Mouse (Mus musculus): ENCODE measurements around the gene Pgls.

Gene Pgls

DNA sequence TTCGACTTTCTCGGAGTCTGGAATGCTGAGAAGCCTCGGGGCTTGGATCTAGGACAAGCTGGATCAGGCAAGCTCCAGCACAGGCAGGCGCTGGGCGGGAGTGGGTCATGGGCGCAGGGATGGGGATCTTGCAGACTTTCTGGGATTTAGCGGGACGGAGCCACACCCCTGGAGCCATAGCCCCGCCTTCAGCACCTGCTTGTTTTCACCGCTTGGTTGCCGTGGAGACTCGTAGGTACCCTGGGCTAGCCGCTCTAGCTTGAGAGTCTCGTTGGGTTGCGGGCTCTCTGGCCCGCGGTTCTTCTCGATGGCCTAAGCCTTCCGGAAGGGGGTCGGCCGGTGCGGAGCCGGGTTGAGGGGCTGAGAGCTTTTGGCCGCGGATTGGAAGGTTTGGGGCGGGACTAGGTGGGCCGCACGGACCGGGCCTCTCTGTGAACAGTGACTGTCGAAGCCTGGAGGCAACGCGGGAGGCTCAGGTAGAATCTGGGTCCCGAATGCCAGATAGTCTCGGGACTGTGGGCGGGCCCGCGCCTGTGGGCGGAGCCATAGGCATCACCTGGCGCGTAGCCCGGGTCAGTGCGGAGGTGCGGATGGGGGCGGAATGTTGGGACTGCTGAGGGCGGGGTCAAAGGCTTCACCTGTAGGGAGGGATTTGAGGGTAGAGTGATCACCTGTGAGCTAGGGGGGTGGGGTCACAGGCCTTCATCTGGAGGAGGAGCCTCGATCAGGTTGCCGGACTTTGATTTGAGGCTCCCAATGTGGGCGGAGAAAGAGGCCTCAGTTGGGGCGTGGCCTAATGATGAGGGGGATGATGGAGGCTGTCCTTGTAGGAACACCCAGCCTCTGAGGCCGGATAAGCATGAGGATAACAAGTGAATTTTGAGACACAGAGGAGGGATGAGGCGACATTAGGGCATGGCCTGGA lies 22.3 kb upstream of the Pgls start:
- peak; percentile 95 to 97 for DNase-seq

DNA sequence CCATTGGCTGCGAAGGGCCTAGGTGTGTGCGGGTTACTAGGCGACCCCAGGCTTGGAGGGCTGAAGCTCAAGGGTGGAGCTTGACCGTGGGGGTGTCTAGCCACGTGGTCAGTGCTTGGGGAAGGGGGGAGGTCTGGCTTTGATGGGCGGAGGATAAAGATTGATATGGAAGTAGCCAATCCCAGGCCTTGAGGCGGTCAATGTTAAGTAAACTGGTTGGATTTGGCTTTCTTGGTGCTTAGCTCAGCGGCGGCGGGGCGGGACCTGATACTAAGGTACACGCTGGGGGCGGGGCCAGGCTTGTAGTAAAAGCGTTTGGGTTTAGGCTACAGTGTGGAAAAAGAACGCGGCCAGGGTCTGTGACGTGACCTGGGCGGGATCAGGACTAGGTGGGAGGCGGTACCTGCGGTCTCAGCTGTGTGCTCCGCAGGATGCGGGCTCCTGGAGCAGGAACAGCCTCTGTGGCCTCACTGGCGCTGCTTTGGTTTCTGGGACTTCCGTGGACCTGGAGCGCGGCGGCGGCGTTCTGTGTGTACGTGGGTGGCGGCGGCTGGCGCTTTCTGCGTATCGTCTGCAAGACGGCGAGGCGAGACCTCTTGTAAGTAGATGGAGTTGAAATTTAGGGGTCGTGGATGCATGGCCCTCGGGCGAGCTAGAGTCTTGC lies 21.6 kb upstream of the Pgls start:
- DNase-seq: peak in 1 of 2 experiments; percentile 98

DNA sequence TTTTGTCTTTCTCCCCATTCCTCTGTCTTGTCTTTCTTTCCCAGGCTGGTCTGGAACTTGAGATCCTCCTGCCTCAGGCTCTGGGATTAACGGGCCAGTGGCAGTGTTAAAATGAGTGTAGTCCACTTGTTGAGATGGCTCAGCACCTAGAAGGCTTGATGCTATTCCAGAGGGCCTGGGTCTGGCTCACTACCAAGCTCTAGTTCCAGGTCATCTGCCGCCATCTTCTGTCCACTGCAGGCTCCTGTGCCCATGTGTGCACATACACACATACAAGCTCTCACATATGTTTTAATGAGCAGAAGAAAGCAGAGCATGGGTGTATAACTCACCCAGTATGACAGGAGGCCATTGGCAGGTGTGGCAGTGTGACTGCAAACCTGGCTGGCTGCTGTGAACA lies 19.9 kb upstream of the Pgls start:
- peak in 1 of 2 experiments; percentile 55 for DNase-seq

DNA sequence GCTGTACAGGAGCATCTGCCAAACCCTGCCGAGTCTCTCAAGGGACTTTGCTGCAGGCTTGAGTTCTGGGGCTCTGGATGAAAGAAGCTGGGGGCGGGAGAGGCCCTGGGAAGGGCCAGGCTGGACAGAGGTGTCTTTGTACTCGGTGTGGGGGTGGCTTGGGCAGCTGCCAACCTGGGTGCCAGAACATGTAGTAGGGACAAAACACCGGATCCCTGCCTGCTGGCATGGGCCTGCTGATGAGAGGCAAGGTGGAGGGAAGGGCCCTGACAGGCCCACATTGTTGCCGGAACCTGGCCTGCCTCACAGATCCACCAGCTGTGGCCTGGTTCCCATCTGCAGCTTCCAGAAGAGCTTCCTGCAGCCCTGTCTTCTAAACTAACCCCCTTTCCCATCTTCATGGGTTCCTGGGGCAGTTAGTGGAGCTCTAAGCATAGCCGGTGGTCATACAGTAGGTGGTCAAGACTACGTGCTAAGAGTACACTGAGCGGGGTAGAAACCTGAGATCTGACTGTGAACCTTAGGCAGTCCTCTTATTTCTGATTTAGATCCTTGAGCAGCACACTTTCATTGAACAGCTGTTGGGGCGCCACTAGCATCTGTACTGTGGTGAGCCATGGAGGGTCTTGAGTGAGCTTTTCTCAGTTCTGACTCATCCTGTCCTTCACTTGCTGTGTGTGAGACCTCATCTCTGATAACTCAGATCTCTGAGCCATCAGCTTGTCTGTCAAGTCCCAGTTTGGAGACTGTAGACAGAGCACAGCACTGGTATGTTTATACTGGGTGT lies 18.9 kb upstream of the Pgls start:
- DNase-seq: peak; percentile 66 to 77

DNA sequence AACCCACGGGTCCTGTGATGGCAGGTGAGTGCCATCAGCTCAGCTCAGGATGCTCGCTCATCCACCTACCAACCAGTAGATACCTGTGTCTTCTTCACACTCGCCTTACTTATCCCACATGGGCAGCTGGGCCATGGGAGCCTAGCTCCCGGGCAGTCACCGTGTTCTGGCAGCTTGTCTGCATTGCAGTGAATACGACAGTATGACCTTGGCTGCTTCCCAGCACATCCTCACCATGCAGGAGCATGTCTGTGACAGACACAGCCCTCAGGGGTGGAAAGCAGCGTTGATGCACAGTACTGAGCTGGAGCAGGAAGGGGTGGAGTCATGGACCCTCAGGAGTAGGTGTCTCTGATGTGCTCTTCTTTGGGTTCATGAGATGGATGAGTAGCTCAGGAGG lies 17.6 kb upstream of the Pgls start:
- DNase-seq: no peak

DNA sequence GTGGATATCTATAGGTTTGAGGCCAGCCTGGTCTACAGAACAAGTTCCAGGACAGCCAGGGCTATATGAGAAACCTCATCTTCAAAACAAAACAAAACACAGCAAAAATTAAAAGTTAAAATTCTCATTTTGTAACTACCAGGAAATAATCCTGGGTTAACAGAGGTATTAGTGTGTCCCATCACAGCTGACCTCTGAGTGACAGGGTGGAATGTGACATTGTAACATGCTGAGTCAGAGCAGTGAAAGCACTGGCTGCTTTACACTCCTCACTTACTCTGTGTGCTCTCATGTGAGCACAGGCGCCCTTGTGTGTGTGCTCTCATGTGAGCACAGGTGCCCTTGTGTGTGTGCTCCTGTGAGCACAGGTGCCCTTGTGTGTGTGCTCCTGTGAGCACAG lies 17.0 kb upstream of the Pgls start:
- DNase-seq: no peak

DNA sequence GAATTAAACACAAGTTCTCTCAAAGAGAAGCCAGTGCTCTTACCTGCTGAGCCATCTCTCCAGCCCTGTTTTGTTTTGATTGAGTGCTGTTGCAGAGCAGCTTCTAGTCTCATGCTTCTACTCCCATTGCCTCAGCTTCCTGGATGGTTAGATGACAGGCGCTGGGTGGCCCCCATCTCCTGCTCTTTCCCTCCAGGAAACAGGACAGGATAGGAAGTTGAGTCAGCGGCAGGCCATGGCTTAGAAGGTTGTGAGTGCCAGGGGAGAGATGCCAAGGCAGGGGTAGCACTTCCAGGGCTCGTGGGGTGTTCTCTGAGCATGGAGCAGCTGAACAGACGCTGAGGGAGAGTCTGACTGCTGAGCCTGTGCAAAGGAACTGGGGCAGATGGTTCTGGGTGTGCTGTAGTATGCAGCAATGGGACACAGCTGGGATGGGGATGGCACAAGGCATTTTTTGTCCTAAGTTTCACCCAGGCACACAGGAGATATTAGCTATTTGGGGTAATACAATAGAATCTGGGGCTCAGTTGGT lies 14.1 kb upstream of the Pgls start:
- DNase-seq: no peak

DNA sequence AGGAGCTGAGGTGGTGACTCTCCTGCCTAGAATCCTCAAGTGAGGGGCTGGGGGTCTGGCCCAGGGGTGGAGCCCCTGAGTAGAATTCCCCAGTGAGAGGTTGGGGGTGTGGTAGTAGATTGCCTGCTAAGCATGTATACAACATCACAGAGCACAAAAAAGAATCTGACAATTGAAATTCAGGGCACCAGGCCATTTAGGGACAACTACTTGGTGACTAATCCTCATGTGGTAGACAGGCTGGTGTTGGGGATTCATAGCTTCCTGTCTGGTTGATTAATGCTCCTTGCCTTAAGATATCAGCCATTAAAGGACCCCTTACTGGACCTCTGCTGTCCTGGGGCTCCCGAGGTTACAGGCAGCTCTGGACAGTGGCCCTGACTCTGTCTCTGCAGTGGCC lies 13.0 kb upstream of the Pgls start:
- no peak for DNase-seq

DNA sequence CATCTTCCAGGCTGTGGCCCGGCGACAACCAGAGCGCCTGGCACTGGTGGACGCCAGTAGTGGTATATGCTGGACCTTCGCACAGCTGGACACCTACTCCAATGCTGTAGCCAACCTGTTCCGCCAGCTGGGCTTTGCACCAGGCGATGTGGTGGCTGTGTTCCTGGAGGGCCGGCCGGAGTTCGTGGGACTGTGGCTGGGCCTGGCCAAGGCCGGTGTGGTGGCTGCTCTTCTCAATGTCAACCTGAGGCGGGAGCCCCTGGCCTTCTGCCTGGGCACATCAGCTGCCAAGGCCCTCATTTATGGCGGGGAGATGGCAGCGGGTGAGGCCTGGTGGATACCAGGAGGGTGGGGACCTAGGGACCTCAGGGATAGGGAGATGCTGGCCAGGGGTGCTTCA lies 12.5 kb upstream of the Pgls start:
- DNase-seq: peak in 1 of 2 experiments; percentile 55

DNA sequence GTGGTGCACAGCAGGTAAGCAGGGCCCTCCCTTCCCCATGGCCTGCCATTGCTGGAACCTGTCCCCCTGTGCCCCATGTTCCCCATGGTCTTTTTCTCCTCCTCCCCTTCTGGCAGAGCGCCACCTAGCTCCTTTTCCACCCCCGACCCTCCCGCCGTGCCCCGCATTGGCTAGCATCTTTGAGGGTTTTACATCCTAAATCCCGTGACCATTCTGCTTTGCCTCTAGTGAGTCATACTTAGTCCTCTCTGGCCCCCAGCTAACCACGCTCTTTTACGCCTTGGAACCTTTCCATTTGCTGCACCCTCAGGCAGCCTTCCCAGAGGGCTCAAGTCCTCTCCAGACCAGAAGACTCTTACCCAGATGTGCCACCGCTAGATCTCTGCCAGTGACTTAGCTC lies 11.8 kb upstream of the Pgls start:
- DNase-seq: no peak

DNA sequence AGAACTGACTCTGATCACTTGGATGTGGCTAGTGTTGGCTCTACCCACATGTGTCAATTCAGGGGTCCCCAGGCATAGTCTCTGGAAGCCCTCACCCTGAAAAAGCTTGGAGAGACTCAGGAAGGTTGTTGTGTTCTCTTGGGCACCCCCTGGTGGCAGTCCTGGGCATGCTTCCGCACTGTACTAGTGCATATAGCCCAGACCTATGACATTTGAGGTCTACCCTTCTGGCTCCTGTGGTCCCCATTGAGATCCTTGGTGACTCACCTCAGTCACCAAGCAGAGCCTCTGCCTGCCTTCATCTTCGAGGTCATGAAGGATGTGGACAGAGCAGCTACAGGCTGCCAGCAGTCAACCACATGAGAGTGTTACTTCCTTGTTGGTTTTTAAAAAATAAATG lies 5.1 kb upstream of the Pgls start:
- DNase-seq: peak; percentile 59 to 71

DNA sequence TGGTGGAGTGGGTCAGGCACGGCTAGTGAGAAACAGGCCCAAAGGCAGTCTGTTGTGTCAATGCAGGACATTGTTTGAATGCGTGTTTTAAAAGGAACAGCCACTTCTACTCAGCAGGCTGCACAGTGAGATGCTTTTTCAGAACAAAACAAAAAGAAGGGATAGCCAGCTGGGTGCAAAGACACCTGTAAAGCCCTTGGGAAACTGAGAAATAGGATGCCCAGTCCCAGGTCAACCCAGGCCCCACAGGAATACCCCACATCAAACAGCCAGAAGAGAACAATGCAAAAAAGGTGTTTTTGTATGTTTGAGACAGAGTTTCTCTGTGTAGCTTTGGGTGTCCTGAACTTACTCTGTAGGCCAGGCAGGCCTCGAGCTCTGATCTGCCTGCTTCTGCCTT lies 3.2 kb upstream of the Pgls start:
- DNase-seq: no peak

DNA sequence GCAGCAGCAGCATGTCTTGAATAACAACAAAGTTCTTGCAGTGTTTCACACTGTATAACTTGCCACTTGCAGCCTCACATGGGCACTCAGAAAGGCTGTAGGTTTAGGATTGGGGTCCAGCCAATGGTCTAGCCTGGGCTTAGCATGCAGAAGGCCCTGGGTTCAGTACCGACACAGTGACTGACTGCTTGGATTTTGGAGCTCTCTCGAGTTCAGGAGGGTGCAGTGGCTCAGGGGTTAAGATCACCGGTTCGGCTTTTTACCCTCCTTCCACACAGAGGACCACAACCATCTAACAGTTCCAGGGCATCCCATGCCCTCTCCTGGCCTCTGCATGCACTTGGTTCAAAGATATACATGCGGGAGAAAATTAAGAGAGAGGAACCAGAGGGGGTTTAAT lies 959 bp upstream of the Pgls start:
- DNase-seq: no peak

DNA sequence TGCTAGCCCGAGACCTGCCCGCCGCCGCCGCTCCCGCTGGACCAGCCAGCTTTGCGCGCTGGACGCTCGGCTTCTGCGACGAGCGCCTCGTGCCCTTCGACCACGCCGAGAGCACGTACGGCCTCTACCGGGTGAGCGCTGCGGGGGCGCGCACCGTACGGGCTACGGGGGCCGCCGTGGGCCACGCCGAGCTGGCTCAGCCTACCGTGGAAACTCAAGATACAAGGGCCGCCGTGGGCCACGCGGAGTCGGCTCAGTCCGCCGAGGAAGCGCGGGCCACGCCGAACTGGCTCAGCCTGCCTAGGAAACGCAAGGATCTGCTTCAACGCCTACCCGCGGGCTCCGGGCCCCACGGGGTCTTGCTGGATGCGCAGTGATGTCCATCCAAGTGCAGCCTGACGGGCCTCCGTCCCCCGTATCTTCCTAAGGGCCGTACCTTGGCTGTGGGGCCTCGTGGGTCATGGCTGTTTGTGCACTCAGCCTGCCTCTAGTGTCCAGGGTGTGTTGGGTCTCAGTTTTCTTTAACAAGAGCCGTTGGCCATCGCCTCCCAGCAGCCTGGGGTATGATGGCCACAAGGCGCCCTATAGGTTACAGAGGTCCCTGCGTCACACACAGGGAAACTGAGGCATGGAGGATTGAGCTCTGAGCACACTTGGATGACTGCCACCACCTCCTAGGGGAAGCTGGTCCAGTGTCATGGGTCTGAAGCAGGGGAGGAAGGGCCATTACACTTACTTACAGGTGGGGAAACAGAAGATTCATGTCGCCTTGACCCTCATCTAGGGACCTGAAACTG lies 596 bp downstream of the Pgls start:
- DNase-seq: peak; percentile 96

DNA sequence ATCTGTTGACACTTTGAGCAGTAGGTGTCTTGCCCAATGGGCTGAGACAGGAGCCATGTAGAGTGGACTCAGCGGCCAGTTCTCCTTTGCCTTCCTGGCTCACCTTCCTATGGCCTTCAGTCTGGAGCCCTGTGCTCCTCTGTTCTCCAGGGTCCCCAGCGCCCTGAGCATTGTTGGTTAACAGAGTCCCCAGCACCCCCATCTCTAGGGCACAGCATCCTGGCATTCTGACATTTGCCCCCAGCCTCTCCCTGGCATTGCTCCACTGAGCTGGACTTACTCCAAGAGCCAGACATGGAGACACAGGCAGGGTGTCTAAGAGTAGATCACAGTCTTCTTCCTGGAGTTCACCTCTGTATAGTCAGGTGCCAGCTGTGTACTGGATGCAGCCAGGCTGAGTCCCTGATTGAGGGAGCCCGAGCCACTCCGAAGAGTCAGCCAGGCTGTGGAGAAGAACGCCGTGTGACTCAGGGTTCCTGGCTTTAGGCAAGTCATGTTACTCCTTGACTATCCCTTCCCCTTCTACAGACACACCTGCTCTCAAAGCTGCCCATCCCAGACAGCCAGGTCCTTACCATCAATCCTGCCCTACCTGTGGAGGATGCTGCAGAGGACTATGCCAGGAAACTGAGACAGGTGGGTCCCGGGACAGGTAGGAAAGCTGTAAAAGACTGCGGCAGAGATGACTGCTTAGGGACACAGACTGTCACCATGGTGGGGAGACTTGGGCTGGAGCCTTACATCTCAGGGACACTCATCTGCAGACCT lies 1.8 kb downstream of the Pgls start:
- DNase-seq: no peak

DNA sequence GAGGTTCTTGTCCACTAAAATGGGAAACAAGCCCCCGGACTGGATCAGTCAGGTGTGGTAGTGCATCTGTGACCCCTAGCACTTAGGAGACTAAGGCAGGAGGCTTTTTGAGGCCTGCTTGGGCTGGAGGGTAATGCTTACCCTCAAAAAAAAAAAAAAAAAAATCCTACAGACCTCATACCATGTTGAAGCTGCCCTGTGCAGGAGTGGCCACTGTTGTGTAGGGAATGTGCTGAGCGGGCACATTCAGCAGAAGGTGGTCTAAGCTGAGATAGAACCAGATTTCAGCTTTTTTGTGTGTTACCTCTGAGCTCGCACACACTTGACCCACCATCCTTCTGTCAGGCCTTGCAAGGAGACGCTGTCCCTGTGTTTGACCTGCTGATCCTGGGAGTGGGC lies 2.3 kb downstream of the Pgls start:
- no peak for DNase-seq

DNA sequence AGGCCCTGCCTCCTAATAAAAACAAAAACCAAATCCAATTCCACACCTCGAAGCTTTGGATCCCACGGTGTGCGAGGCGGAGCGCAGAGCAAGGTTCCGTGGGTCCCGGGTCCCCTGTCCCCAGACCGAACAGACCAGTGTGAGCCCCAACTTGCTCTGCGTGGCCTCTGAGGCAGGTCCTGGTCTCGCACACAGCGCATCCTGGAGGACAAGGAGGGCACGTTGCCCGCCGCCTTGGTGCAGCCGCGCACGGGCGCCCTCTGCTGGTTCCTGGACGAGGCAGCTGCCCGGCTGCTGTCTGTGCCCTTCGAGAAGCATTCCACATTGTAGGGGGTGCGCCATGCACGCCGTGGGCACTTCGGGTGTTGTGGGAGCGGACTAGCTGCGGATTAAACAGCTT lies 3.9 kb downstream of the Pgls start:
- DNase-seq: peak; percentile 95 to 98

DNA sequence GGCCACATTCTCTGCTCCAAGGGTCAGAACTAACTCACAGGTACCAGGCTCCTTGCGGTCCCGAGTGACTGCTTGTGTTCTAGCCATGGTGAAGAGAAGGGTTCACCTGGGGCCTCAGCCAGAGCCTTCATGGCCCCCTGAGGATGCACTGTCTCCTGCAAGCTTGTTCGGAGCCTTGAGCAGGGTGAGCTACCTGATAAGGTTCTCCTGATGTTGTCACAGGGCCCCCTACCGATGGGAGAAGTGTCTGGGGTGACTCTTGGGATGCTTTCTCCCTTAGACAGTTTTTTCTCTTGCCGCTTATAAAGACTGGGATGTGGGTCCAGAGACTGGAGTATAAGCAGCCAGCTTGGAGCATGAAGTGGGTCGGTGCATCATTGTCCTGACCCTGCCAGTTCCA lies 4.4 kb downstream of the Pgls start:
- no peak for DNase-seq

DNA sequence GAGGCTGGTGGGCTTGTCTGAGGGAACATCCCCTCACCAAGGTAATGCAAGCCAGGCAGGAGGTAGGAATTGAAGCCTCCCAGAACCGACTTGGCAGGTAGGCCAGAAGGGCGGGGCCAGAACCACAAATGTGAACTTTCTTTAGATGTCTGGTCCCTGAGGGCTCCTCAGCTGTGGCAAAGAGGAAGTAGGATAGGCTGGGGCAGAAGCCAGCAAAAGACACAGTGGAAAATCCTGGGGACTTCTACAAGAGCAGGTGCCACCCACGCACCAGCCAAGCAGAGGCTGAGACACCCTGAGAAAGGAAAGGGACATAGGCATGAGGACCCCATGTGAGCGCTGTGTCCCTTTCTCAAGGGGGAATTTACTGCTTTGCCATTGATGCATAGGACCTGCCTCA lies 4.8 kb downstream of the Pgls start:
- DNase-seq: no peak

DNA sequence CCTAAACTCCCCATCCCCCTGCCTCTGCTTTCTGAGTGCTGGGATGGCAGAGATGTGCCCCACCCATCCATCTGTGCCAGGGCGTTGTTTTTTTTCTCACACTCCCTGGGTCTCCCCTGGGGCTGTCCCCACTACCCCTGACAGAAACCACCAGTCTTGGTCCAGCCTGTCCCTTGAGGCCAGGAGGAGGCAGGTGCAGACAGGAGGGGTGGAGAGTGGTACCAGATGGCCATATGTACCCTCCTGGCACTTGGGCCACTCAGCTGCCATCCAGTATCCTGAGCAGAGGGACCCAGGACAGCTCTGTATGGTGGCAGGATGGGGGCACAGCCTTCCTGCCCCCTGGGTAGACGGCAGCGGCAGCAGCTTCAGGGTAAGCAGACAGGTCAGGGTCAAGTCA lies 5.5 kb downstream of the Pgls start, which contains the start of gene Fam129c:
TSS of gene Fam129c (plus strand) at position 198 of the 400 bp plus-strand sequence.
- no peak for DNase-seq

DNA sequence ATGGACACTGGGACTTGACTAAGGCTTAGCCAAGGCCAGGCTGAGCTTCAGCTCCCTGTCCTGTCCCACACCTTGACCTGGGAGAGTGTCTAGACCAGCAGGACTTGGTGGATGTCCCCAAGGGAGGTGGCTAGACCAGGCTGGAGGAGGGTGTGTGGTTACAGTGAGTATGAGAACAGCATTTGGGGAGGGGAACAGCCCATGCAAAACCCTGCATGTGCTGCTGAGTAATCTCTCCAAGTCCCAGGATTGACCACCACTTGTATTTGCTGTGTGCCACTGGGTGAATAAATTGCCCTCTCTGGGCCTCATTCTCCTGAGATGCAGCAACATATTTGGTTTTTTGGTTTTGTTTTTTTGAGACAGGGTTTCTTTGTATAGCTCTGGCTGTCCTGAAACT lies 6.4 kb downstream of the Pgls start:
- DNase-seq: no peak

DNA sequence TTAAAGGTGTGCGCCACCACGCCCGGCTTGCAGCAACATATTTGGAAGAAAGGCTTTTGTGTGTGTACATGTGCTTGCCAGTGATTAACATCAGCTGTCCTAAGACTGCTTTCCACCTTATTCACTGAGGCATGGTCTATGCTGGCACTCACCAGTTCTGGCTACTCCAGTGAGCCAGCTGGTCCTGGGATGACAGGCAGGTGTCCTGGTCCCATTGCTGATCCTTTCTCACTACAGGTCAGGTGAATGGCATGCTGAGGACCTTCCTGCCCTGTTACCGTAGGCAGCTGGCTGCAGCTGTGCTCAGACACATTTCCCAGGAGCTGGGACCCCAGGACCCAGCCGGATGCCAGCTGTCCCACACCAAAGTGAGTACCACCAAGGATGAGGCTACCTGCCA lies 6.9 kb downstream of the Pgls start:
- no peak for DNase-seq
